Mouse (Mus musculus) c-Kit-positive CD71-negative TER-119-negative erythroid progenitor cells, embryonic 14.5 days (primary cell): ENCODE measurements around the gene Mettl16.
A peak's percentile ranks its signal among the peaks of the same experiment; 100 is the strongest.
"Not testable (repeated sequence)": the region's sequence is repeated elsewhere in the genome, so short reads cannot be mapped to it uniquely, and the experiment has no call there.

Source experiments
- DNase-seq: peaks from one replicate; pipeline ENCODE4 v3.0.0-alpha.2; 2013; ENCODE audit warnings: low read depth

Gene Mettl16

GRCm38 (mm10) chr11:74792874-74793273, 22.2 kb downstream of the Mettl16 start:
- DNase-seq = no peak

- DNase-seq = no peak
Measured at GRCm38 (mm10) chr11:74800658-74801057, 30.0 kb downstream of the Mettl16 start.

GRCm38 (mm10) chr11:74804081-74804627, 33.5 kb downstream of the Mettl16 start:
- no peak for DNase-seq

GRCm38 (mm10) chr11:74807246-74807882, 36.7 kb downstream of the Mettl16 start:
- no peak for DNase-seq

- DNase-seq = no peak
Measured at GRCm38 (mm10) chr11:74808251-74808853, 37.7 kb downstream of the Mettl16 start.

GRCm38 (mm10) chr11:74810134-74810533, 39.5 kb downstream of the Mettl16 start:
- no peak for DNase-seq

- DNase-seq = not testable (repeated sequence)
Measured at GRCm38 (mm10) chr11:74811027-74811426, 40.4 kb downstream of the Mettl16 start.

- no peak for DNase-seq
Measured at GRCm38 (mm10) chr11:74811538-74811937, 40.9 kb downstream of the Mettl16 start.

- DNase-seq = no peak
Measured at GRCm38 (mm10) chr11:74815795-74816194, 45.2 kb downstream of the Mettl16 start.

- no peak for DNase-seq
Measured at GRCm38 (mm10) chr11:74820921-74821320, 50.3 kb downstream of the Mettl16 start.

GRCm38 (mm10) chr11:74821463-74821862, 50.8 kb downstream of the Mettl16 start:
- no peak for DNase-seq

- DNase-seq = no peak
Measured at GRCm38 (mm10) chr11:74822746-74823440, 52.3 kb downstream of the Mettl16 start.

- DNase-seq = peak; percentile 35
Measured at GRCm38 (mm10) chr11:74826151-74826550, 55.5 kb downstream of the Mettl16 start.

- no peak for DNase-seq
Measured at GRCm38 (mm10) chr11:74826702-74827101, 56.1 kb downstream of the Mettl16 start.

- no peak for DNase-seq
Measured at GRCm38 (mm10) chr11:74827791-74828403, 57.3 kb downstream of the Mettl16 start.

GRCm38 (mm10) chr11:74828404-74828931, 57.8 kb downstream of the Mettl16 start:
- no peak for DNase-seq

GRCm38 (mm10) chr11:74828965-74829550, 58.4 kb downstream of the Mettl16 start:
- DNase-seq = no peak

- peak; percentile 87 for DNase-seq
Measured at GRCm38 (mm10) chr11:74829812-74830211, 59.2 kb downstream of the Mettl16 start.

- DNase-seq = peak; percentile 96
Measured at GRCm38 (mm10) chr11:74830256-74831161, 59.9 kb downstream of the Mettl16 start, which contains the start of gene Mnt. TSS of gene Mnt (plus strand) at chr11:74830920.

GRCm38 (mm10) chr11:74831191-74831605, 60.6 kb downstream of the Mettl16 start:
- peak; percentile 33 for DNase-seq
